Mouse (Mus musculus): Measurements from ENCODE around the gene Prr12. TPM values are rescaled to one million over a fixed set of nuclear protein-coding genes. Genes with fewer than 3 reads are reported as not detected.
"Not testable (repeated sequence)": the region's sequence is repeated elsewhere in the genome, so short reads cannot be mapped to it uniquely, and the experiment has no call there.

Gene Prr12
- polyA plus RNA-seq, 1 experiment from 2014 or later: 14.5 TPM

DNA sequence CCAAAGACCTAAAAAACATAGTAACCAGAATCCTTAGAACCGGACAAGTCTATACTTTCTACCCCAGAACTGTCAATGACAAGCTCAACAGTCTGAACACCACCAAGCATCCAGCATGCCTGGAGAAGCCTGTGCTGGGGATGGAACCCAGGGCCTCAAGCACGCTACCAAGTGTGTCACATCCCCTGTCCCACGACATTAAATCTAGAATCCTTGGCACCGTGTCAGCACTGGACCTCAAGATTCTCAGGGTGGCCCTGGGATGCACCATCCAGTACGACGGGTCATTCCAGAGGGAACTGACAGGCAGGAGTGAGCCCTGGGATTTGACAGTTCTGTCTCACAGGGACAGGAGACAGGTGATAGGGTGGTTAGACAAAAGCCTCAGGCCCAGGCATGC lies 22.7 kb downstream of the Prr12 start:
- Histone ChIP-seq H3K4me1 (peaks cover 5% of the 10 kb centered on the region), H3K9me3 (no peaks in the 10 kb centered on the region), H3K36me3 (peaks cover 86% of the 10 kb centered on the region), H3K27me3 (no peaks in the 10 kb centered on the region), H3K4me2 (replicated peaks) (no peak overlapping the region), H3K4me3 (no peak overlapping the region), H3K27ac (no peak overlapping the region), H3K9ac (no peak overlapping the region)
- WGBS: 89% methylated on average over 6 of the region's 6 CpGs
- ATAC-seq (ENCODE audit: low FRiP score, low read depth): no peak

DNA sequence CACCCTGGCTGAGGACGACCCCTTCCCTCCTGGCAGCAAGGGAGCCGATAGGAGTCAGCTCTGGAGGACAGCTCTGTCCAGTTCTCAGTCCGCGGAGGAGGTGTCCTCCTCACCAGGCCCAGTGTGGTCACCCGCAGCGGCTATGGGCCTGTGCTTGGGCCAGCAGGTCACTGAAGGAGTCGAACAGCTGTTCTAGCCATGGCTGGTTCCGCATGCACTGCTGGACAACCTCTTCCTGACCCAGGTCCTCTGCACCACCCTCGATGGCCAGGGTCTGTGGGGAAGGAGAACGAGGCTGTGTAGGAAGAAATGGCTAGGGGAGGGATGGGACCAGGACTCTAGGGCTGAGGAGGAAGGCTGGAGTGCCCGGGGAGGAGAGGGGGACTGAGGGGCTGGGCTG lies 24.3 kb downstream of the Prr12 start:
- 92% methylated on average over 11 of the region's 11 CpGs for WGBS
- Histone ChIP-seq H3K27ac (no peak overlapping the region), H3K4me3 (no peak overlapping the region), H3K9ac (no peak overlapping the region), H3K4me2 (replicated peaks) (no peak overlapping the region), H3K9me3 (no peaks in the 10 kb centered on the region), H3K4me1 (peaks cover 5% of the 10 kb centered on the region), H3K36me3 (peaks cover 70% of the 10 kb centered on the region), H3K27me3 (no peaks in the 10 kb centered on the region)
- ATAC-seq (ENCODE audit: low FRiP score, low read depth): no peak

DNA sequence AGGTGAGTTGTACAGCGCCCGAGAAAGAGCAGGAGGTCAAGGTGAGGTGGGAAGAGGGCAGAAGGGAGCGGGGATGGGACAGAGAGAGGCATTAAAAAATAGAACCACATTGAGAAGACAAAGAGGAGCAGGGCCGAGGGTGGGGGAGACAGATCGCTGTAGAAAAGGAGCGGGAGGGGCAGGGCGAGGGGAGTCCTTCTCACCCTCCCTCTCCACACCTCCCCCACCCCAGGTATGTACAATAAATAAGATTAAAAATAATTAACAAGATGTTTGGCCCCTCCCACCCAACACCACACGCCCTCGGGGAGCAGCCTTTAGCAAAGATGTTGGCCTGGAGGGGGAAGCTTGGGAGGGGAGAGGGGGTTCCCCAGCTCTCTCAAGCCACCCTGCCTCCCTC lies 24.9 kb downstream of the Prr12 start:
- no peak for ATAC-seq (ENCODE audit: low FRiP score, low read depth)
- Histone ChIP-seq H3K27me3 (no peaks in the 10 kb centered on the region), H3K4me2 (replicated peaks) (no peak overlapping the region), H3K4me3 (no peak overlapping the region), H3K4me1 (peaks cover 5% of the 10 kb centered on the region), H3K27ac (no peak overlapping the region), H3K9me3 (no peaks in the 10 kb centered on the region), H3K9ac (no peak overlapping the region), H3K36me3 (peaks cover 64% of the 10 kb centered on the region)
- WGBS: 99% methylated on average over 9 of the region's 9 CpGs

DNA sequence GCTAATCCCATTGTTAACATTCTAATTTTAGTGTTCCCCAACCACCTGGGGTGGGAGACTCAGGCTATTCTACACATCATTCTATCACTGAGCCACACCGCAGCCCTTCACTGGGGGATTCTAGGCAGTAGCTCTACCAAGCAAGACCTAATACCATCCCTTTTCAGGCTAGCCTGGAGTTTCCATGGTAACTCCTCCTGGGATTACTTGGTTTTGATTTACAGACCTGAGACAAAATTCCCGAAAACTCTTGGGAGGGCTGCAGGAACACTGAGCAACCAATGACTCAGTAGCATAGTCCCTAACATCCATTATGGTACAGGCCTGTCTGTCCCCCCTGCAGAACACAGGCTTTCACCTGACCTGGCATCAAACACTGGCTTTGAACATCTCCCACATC lies 26.4 kb downstream of the Prr12 start:
- Histone ChIP-seq H3K4me3 (no peak overlapping the region), H3K4me2 (replicated peaks) (no peak overlapping the region), H3K9me3 (no peaks in the 10 kb centered on the region), H3K36me3 (peaks cover 49% of the 10 kb centered on the region), H3K27ac (no peak overlapping the region), H3K9ac (no peak overlapping the region), H3K4me1 (peaks cover 5% of the 10 kb centered on the region), H3K27me3 (no peaks in the 10 kb centered on the region)
- 55% methylated on average over 2 of the region's 2 CpGs for WGBS
- ATAC-seq (ENCODE audit: low FRiP score, low read depth): no peak

DNA sequence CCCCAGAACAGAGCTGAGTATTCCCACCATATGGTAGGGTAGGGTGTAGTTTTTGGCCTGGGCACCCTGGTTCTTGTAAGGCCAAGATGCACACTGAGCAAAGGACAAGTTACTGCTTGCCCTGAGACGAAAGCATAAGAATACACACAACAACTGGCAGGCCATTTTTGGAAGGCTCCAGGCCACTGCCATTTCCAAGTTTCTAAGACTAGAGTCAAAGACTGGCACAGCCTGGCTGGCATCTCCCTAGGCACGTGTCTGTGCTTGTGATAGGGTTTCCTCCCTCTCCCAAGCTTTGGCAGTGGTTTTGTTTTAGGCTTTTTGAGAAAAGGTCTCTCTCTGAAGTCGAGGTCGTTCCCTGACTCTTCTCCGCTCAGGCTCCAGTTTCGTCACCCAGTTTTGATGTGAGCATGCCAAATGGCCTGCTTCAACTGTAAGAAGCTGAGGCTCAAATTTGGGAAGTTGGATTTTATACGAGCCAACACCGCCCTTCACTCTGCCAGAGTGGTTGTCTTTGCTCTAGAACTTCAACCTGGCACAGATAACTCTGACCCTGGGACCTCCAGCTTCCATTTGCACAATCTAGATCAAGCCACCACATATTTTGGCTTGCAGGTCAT lies 27.0 kb downstream of the Prr12 start:
- peaks cover 43% of the 10 kb centered on the region for H3K36me3 ChIP-seq
- H3K27ac ChIP-seq: peak overlapping the region; percentile 52; the same call in 1 of the 2 replicates
- 0 out of 2 replicates have a peak, but pooled peaks cover 4% of the 10 kb centered on the region for H3K27me3 ChIP-seq
- H3K4me1 ChIP-seq: peaks cover 5% of the 10 kb centered on the region
- no peak overlapping the region for H3K9ac ChIP-seq
- no peak for ATAC-seq (ENCODE audit: low FRiP score, low read depth)
- H3K4me3 ChIP-seq: no peak overlapping the region
- whole genome bisulfite sequencing: 74% methylated on average over 8 of the region's 8 CpGs
- H3K4me2 ChIP-seq (replicated peaks): no peak overlapping the region
- H3K9me3 ChIP-seq: no peaks in the 10 kb centered on the region

DNA sequence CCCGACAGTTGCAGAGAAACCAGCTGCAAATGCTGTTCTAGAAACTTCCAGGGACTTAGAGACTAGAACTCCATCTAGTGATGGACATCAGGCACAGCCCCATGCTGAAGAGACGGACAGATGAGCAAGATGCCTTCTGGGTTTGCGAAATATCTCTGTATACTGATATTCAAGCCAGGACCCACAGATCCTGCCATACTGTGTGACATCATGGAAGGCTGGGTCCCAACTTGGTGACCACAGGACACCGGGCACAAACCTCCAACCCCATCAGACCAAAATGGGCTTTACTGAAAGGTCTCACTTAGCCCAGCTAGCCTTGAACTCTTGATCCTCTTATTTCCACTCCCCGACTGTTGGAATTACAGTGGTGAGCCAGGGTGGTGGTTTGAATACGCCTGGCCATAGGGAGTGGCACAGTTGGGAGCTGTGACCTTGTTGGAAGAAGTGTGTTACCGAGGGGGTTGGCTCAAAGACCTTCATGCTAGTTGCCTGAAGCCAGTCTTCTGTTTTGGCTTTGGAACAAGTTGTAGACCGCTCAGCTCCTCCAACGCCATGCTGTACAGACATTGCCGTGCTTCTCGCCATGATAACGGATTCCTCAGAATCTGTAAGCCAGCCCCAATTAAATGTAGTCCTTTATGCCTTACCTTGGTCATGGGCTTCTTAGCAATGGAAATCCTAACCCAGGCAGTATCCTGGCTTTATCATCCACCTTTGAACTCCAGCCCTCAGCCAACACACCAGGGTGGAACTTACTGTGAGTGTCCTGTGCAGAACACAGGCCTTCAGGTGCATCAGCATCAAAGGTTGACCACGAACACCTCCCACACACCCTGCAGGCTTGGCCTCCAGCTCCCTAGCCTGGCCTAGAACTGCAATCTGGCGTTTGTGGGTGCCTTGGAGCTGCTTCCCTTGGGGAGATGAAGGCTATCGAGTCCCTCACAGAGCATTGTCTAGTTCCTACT lies 28.1 kb downstream of the Prr12 start:
- no peak overlapping the region for H3K4me3 ChIP-seq
- H3K9ac ChIP-seq: no peak overlapping the region
- no peak overlapping the region for H3K27ac ChIP-seq
- H3K27me3 ChIP-seq: 0 out of 2 replicates have a peak, but pooled peaks cover 6% of the 10 kb centered on the region
- peaks cover 32% of the 10 kb centered on the region for H3K36me3 ChIP-seq
- ATAC-seq (ENCODE audit: low FRiP score, low read depth): no peak
- no peaks in the 10 kb centered on the region for H3K9me3 ChIP-seq
- no peak overlapping the region for H3K4me2 ChIP-seq (replicated peaks)
- peaks cover 5% of the 10 kb centered on the region for H3K4me1 ChIP-seq
- WGBS: 88% methylated on average over 15 of the region's 15 CpGs

DNA sequence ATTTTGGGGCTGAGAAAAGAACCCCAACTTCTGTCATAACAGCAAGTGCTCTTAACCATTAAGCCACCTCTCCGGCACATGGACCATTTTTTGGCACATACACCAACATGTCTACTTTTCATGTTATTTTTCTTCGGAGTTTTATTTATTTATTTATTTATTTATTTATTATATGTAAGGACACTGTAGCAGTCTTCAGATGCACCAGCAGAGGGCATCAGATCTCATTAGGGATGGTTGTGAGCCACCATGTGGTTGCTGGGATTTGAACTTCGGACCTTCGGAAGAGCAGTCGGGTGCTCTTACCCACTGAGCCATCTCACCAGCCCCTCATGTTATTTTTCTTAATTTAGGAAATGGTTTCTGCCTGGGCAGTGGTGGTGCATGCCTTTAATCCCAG lies 29.0 kb downstream of the Prr12 start:
- not testable (repeated sequence) for H3K9ac ChIP-seq; H3K4me2 ChIP-seq (replicated peaks); H3K27ac ChIP-seq; H3K27me3 ChIP-seq; H3K4me3 ChIP-seq; ATAC-seq (ENCODE audit: low FRiP score, low read depth); H3K9me3 ChIP-seq
- 85% methylated on average over 5 of the region's 5 CpGs for WGBS
- peaks cover 23% of the 10 kb centered on the region for H3K36me3 ChIP-seq
- H3K4me1 ChIP-seq: peaks cover 13% of the 10 kb centered on the region

DNA sequence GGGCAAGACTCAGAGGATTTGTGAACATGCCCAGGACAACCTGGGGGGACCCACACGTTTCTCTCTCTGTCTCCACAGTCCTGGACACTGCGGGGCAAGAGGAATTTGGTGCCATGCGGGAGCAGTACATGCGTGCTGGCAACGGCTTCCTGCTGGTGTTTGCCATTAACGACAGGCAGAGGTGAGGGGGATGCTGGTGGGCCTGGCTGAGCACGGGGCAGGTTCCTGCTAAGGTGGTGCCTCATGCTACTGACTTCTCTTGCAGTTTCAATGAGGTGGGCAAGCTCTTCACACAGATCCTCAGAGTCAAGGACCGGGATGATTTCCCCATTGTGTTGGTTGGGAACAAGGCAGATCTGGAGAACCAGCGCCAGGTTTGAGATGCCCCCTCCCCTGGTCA lies 32.5 kb downstream of the Prr12 start:
- ATAC-seq (ENCODE audit: low FRiP score, low read depth): no peak
- Histone ChIP-seq H3K4me2 (replicated peaks) (no peak overlapping the region), H3K36me3 (no peaks in the 10 kb centered on the region), H3K27me3 (0 out of 2 replicates have a peak, but pooled peaks cover 6% of the 10 kb centered on the region), H3K9me3 (no peaks in the 10 kb centered on the region), H3K9ac (0 out of 2 replicates have a peak overlapping the region, but pooled peaks have one; percentile 39), H3K4me3 (no peak overlapping the region), H3K27ac (no peak overlapping the region), H3K4me1 (peaks cover 19% of the 10 kb centered on the region)
- 61% methylated on average over 9 of the region's 9 CpGs for WGBS

DNA sequence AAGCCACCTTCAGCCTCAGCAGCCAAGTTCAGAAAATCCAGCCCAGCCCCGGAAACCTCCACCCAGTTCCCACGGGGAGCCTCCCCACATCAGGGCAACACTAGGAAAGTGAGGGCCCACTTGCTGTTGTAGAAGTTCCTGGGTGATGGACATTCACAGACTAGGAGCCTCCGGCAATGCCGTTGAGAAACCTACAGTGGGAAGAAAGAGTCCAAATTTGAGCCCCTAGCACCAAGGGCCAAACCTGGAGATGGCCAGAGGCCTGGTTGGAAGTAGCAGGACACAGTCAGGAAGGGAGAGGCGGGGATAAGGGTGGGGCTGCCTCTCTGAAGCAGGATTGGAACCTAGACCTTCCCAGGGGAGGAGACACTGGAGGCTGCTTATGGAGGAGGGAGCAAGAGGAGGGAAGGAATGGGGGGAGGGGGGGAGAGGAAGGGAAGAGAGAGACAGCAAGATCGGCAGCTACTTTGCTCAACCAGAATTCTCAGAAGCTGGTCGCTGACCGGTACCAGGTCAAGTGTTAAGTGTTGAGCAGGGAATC lies 33.6 kb downstream of the Prr12 start:
- peaks cover under 1% of the 10 kb centered on the region; the same call in 1 of the 2 replicates for H3K36me3 ChIP-seq
- 0 out of 2 replicates have a peak overlapping the region, but pooled peaks have one; percentile 28 for H3K27ac ChIP-seq
- peak overlapping the region; percentile 81 for H3K4me2 ChIP-seq (replicated peaks)
- peaks cover 30% of the 10 kb centered on the region for H3K4me1 ChIP-seq
- no peak overlapping the region for H3K9ac ChIP-seq
- ATAC-seq (ENCODE audit: low FRiP score, low read depth): no peak
- 35% methylated on average over 8 of the region's 8 CpGs for WGBS
- peak overlapping the region; percentile 93; the same call in 1 of the 2 replicates for H3K4me3 ChIP-seq
- H3K9me3 ChIP-seq: no peaks in the 10 kb centered on the region
- 0 out of 2 replicates have a peak, but pooled peaks cover 6% of the 10 kb centered on the region for H3K27me3 ChIP-seq

DNA sequence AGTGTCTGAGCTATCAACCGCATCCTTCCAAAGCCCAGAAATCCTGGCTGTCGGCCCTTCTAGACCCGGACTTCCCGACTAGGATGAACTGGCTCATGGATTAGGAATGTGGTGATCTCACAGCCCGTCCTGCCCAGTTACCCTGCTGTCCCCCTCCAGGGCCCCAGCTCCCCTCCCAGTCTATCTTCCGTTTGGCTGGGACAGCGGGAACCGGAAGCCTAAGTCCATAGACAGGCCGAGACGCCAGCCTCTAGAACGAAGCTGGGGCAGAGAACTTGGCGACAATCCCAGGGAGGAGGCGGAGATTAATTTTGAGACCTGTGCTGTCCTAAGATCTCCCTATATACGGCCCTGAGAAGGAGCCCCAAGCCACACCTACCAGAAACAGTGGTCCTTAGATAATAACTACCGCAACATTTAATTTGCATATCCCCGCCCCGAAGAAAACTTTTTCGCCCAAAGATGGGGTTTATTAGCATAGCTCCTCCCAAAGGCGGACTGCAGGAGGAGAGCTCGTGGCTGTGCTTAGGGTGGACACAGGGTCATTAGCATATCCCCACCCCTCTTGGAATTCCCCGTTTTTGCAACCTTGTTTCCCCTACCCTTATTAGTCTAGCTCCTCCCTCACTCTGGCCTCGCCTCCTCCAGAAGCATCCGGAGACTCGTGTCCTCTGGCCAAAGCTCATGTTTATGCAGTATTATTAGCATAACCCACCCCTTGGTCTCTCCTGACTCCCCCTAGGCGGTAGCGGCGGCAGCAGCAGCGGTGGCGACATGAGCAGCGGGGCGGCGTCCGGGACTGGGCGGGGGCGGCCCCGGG lies 35.2 kb downstream of the Prr12 start, which contains the start of gene Rras:
Gene Rras (plus strand): TSS at position 720 of the 820 bp plus-strand sequence.
- Histone ChIP-seq H3K9me3 (no peaks in the 10 kb centered on the region), H3K4me2 (replicated peaks) (peak within 1 kb of the TSS; percentile 81), H3K9ac (peak within 1 kb of the TSS; percentile 72), H3K4me3 (peak within 1 kb of the TSS; percentile 93), H3K36me3 (peaks cover 17% of the 10 kb centered on the region), H3K27ac (peak within 1 kb of the TSS; percentile 96), H3K4me1 (peaks cover 34% of the 10 kb centered on the region), H3K27me3 (0 out of 2 replicates have a peak, but pooled peaks cover 6% of the 10 kb centered on the region)
- ATAC-seq (ENCODE audit: low FRiP score, low read depth): peak; percentile 91
- under 1% methylated on average over 36 of the region's 36 CpGs for WGBS

DNA sequence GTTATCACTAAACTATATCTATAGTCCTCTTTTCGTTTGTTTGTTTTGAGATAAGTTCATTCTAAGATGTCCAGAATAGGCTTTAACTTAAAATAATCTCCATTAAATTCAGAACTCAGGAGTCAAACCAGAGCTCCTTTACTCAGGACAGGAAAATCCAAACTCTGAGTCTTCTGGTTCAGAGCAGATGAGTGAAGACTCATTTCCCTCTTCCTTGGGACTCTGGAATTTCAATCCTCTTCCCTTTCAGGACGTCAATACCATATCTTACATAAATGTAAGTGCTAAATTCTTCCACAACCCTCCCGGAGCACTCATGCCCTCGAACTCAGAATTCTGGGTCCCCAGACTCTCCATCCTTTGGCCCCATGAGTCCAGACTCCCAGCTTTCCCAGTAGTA lies 35.9 kb downstream of the Prr12 start:
- 3% methylated on average over 4 of the region's 4 CpGs for WGBS
- Histone ChIP-seq H3K27me3 (0 out of 2 replicates have a peak, but pooled peaks cover 6% of the 10 kb centered on the region), H3K9me3 (no peaks in the 10 kb centered on the region)

More for the DNA sequence above, 35.9 kb downstream of the Prr12 start:
- Histone ChIP-seq H3K4me3 (peak overlapping the region; percentile 93), H3K9ac (peak overlapping the region; percentile 61), H3K4me1 (peaks cover 34% of the 10 kb centered on the region), H3K36me3 (peaks cover 24% of the 10 kb centered on the region), H3K4me2 (replicated peaks) (peak overlapping the region; percentile 81), H3K27ac (peak overlapping the region; percentile 96)
- ATAC-seq (ENCODE audit: low FRiP score, low read depth): no peak
